Mouse (Mus musculus) Muller cell, postnatal 12 days (primary cell): ENCODE results near the gene Gm19668.
"Not testable (repeated sequence)": the region's sequence is repeated elsewhere in the genome, so short reads cannot be mapped to it uniquely, and the experiment has no call there.

Experiments used
- DNase-seq: peaks from one replicate; pipeline ENCODE4 v3.0.0-alpha.2; 2015; ENCODE audit errors: inconsistent ontology term

Gene Gm19668

GRCm38 (mm10) chr10:77771225-77771624, 27.7 kb downstream of the Gm19668 start, which contains the start of gene Gm3238:
Gm3238 (minus strand) TSS chr10:77771325.
- not testable (repeated sequence) for DNase-seq

GRCm38 (mm10) chr10:77769727-77770126, 29.2 kb downstream of the Gm19668 start:
- no peak for DNase-seq

DNA sequence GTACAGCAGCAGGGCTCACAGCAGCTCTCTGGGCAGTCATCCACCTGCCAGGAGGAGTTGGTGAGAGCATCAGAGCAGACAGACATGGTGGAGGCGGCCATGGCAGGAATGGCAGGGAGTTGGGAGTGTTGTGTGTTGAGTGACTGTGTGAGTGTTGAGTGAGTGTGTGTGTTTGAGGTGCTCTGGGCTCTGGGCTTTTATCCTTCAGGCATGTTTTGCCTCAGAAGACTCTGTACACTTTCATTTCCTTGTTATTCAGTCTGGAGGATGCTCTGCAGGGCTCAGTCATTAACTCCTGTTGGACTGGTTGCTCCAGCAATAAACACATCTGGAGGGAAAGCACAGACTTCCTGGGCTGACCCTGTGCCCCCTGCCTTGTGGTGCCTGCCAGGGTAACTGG, 39.4 kb downstream of the Gm19668 start, which contains the start of gene Gm3233:
Gm3233 (minus strand) TSS at position 101 of the 400 bp plus-strand sequence.
- not testable (repeated sequence) for DNase-seq

- DNase-seq: no peak
These were observed 45.5 kb downstream of the Gm19668 start for GRCm38 (mm10) chr10:77753448-77753847.

- DNase-seq: not testable (repeated sequence)
These were observed 46.6 kb downstream of the Gm19668 start for GRCm38 (mm10) chr10:77752312-77752711.

DNA sequence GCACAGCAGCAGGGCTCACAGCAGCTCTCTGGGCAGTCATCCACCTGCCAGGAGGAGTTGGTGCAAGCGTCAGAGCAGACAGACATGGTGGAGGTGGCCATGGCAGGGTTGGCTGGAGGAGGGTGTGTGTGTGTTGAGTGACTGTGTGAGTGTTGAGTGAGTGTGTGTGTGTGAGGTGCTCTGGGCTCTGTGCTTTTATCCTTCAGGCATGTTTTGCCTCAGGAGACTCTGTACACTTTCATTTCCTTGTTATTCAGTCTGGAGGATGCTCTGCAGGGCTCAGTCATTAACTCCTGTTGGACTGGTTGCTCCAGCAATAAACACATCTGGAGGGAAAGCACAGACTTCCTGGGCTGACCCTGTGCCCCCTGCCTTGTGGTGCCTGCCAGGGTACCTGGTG, 47.7 kb downstream of the Gm19668 start, which contains the start of gene Gm9736:
Gm9736 (minus strand) TSS at position 101 of the 400 bp plus-strand sequence.
- DNase-seq: not testable (repeated sequence)

- not testable (repeated sequence) for DNase-seq
These were observed 48.2 kb downstream of the Gm19668 start for GRCm38 (mm10) chr10:77750686-77751085.
